ENCODE assay signal across 17 mouse cellular contexts in genomic region chr7:15894251-15894650, GRCm38 (mm10). TPM values are rescaled to one million over a fixed set of nuclear protein-coding genes. Genes with fewer than 3 reads are reported as not detected.
"Had no signal": no experiment of that assay in that cellular context is flagged by ENCODE, and none has a peak within 500 bp of the region (broad histone marks: within the 10 kb centered on the region; RNA-seq: fewer than 3 reads in every experiment).

No protein-coding gene starts in this region.

- H3K27ac ChIP-seq: midbrain, embryonic 10.5 days; midbrain, embryonic 12.5 days; neural tube, embryonic 13.5 days; neural tube, embryonic 15.5 days had no signal

- H3K9ac ChIP-seq: lung, embryonic 14.5 days; midbrain, embryonic 12.5 days; neural tube, embryonic 13.5 days; neural tube, embryonic 15.5 days had no signal

- H3K4me3 ChIP-seq: midbrain, embryonic 10.5 days; midbrain, embryonic 12.5 days; myocyte; neural tube, embryonic 13.5 days; neural tube, embryonic 15.5 days had no signal

- H3K9me3 ChIP-seq: midbrain, embryonic 10.5 days; midbrain, embryonic 12.5 days; neural tube, embryonic 13.5 days; neural tube, embryonic 15.5 days had no signal

- H3K36me3 ChIP-seq: midbrain, embryonic 10.5 days; midbrain, embryonic 12.5 days; neural tube, embryonic 13.5 days; neural tube, embryonic 15.5 days had no signal

- DNase-seq: lung, adult 18-20 months; lung, embryonic 14.5 days; lung, postnatal 10 days; lung, postnatal 4 days; midbrain, embryonic 14.5 days; retina, postnatal 1 day; right cerebral cortex, adult 18-20 months; thymus, adult 2 months; thymus, postnatal 25 days; thymus, postnatal 4 days had no signal

- H3K4me1 ChIP-seq: midbrain, embryonic 10.5 days; midbrain, embryonic 12.5 days; neural tube, embryonic 13.5 days; neural tube, embryonic 15.5 days had no signal

RNA-seq across cellular contexts. Expression of gene Crxos, which starts 11.8 kb away (rescaled TPM):
- total RNA-seq: megakaryocyte, adult 5-6 weeks; megakaryocyte-erythroid progenitor cell, adult 5-6 weeks had no signal

RNA-seq across cellular contexts. Expression of gene Crx, which starts 14.5 kb away (rescaled TPM):
- total RNA-seq: megakaryocyte, adult 5-6 weeks; megakaryocyte-erythroid progenitor cell, adult 5-6 weeks had no signal

RNA-seq across cellular contexts. Expression of gene Obox6, which starts 54.8 kb away (rescaled TPM):
- total RNA-seq: megakaryocyte, adult 5-6 weeks; megakaryocyte-erythroid progenitor cell, adult 5-6 weeks had no signal
